Mouse (Mus musculus): ENCODE measurements at regions not wholly inside any gene's neighbourhood (a gene's known extent, or its start where the extent isn't known, plus 50 kb on each side); places are given as distances from the start of the nearest gene placed in this dataset.
"Not testable (repeated sequence)": the region's sequence is repeated elsewhere in the genome, so short reads cannot be mapped to it uniquely, and the experiment has no call there.

DNA sequence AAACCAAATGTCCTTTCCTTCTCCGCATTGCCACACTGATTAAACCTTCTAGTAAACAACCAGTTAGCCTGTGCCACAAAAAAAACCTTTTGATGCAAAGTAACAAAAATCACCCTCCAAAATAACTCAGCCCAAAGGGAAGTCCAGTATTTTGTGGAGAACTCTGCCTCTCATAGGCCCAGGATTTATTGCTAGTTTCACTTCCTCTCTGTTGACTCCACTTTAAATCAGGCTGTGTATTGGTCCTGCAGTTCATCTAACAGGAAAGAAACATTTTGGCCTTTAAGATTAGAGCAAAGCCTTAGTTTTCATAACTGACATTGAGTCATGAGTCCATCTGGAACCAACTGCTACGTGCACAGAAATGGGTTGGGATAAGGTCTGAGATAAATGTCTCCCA, 168.4 kb downstream of the Ube2e3 start (continued):
- 0 out of 2 replicates have a peak, but pooled peaks have one; percentile 46 for TF ChIP-seq KAT2A (IDR thresholded peaks at IDR 0.05; ENCODE audit: insufficient replicate concordance, low read length)
- TF ChIP-seq MAFK (IDR thresholded peaks at IDR 0.05; ENCODE audit: insufficient replicate concordance, low read length), result no peak; the same call in 1 of the 2 replicates
- TF ChIP-seq TCF12 (IDR thresholded peaks at IDR 0.05; ENCODE audit: low read depth, low read length), result peak; percentile 58; the same call in 1 of the 2 replicates
- TF ChIP-seq JUND (conservative IDR thresholded peaks at IDR 0.05; ENCODE audit: low read depth, low read length), result no peak
- TF ChIP-seq NELFE (IDR thresholded peaks at IDR 0.05; ENCODE audit: low read depth, low read length), result no peak
- 0 out of 2 replicates have a peak, but pooled peaks have one; percentile 33 for TF ChIP-seq MXI1 (IDR thresholded peaks at IDR 0.05; ENCODE audit: low read depth, low read length)
- no peak for TF ChIP-seq USF2 (conservative IDR thresholded peaks at IDR 0.05; ENCODE audit: low read depth, low read length)
- TF ChIP-seq CTCF (conservative IDR thresholded peaks at IDR 0.05 in 1 of 2, IDR thresholded peaks at IDR 0.05 in 1 of 2; ENCODE audit: low read depth in 2 of 2, low read length in 2 of 2), result no peak
- 0 out of 2 replicates have a peak, but pooled peaks have one; percentile 53 for TF ChIP-seq BHLHE40 (IDR thresholded peaks at IDR 0.05; ENCODE audit: low read depth, low read length)
- TF ChIP-seq GABPA (IDR thresholded peaks at IDR 0.05; ENCODE audit: insufficient replicate concordance, low read depth, low read length), result no peak
- TF ChIP-seq CHD2 (IDR thresholded peaks at IDR 0.05; ENCODE audit: low read length), result peak; percentile 55; the same call in 1 of the 2 replicates
- peak; percentile 56; the same call in 1 of the 2 replicates for TF ChIP-seq TBP (conservative IDR thresholded peaks at IDR 0.05; ENCODE audit: low read depth, low read length)
- TF ChIP-seq UBTF (IDR thresholded peaks at IDR 0.05; ENCODE audit: low read depth, low read length), result no peak
- TF ChIP-seq SIN3A (IDR thresholded peaks at IDR 0.05; ENCODE audit: low read length), result no peak; the same call in 1 of the 2 replicates
- TF ChIP-seq EP300 (IDR thresholded peaks at IDR 0.05; ENCODE audit: low read length), result peak; percentile 97
- no peak for TF ChIP-seq MAZ (IDR thresholded peaks at IDR 0.05; ENCODE audit: low read depth, low read length)
- peak; percentile 64 for TF ChIP-seq ZNF384 (IDR thresholded peaks at IDR 0.05; ENCODE audit: low read depth, low read length)

- TF ChIP-seq SMC3 (IDR thresholded peaks at IDR 0.05; ENCODE audit: low read depth, low read length) (no peak), MAFK (IDR thresholded peaks at IDR 0.05; ENCODE audit: insufficient replicate concordance, low read length) (no peak), HCFC1 (IDR thresholded peaks at IDR 0.05; ENCODE audit: low read depth, low read length) (no peak), PAX5 (IDR thresholded peaks at IDR 0.05; ENCODE audit: low read length) (no peak), CHD1 (IDR thresholded peaks at IDR 0.05; ENCODE audit: low read depth, low read length) (no peak), UBTF (IDR thresholded peaks at IDR 0.05; ENCODE audit: low read depth, low read length) (no peak), IRF4 (IDR thresholded peaks at IDR 0.05; ENCODE audit: low read depth, low read length) (no peak), TBP (conservative IDR thresholded peaks at IDR 0.05; ENCODE audit: low read depth, low read length) (no peak), ZNF384 (IDR thresholded peaks at IDR 0.05; ENCODE audit: low read depth, low read length) (no peak), GABPA (IDR thresholded peaks at IDR 0.05; ENCODE audit: insufficient replicate concordance, low read depth, low read length) (no peak), E2F4 (IDR thresholded peaks at IDR 0.05; ENCODE audit: insufficient replicate concordance, low read depth, low read length) (no peak), EP300 (IDR thresholded peaks at IDR 0.05; ENCODE audit: low read length) (no peak), MEF2A (IDR thresholded peaks at IDR 0.05; ENCODE audit: borderline replicate concordance, low read depth, low read length) (no peak), MAX (IDR thresholded peaks at IDR 0.05; ENCODE audit: low read length) (no peak), RCOR1 (conservative IDR thresholded peaks at IDR 0.05; ENCODE audit: low read depth, low read length) (no peak), NELFE (IDR thresholded peaks at IDR 0.05; ENCODE audit: low read depth, low read length) (no peak), ZMIZ1 (IDR thresholded peaks at IDR 0.05; ENCODE audit: low read depth, low read length) (no peak), JUND (conservative IDR thresholded peaks at IDR 0.05; ENCODE audit: low read depth, low read length) (no peak), POLR2A (IDR thresholded peaks at IDR 0.05; ENCODE audit: low read depth, low read length) (no peak), CTCF (conservative IDR thresholded peaks at IDR 0.05 in 1 of 2, IDR thresholded peaks at IDR 0.05 in 1 of 2; ENCODE audit: low read depth in 2 of 2, low read length in 2 of 2) (no peak)
- Histone ChIP-seq H3K9ac (ENCODE audit: insufficient read depth, low read depth) (no peak overlapping the region), H3K4me2 (ENCODE audit: insufficient read depth, low read depth, poor library complexity, severe bottlenecking) (no peak overlapping the region), H3K36me3 (replicated peaks in 1 of 2; ENCODE audit: control insufficient read depth in 1 of 2, insufficient read depth in 1 of 2, low read length in 1 of 2) (no peaks in the 10 kb centered on the region), H3K4me1 (ENCODE audit: control insufficient read depth in 1 of 2, insufficient read depth in 2 of 2) (peaks cover 22 to 37% of the 10 kb centered on the region in 2 experiments), H3K9me3 (replicated peaks; ENCODE audit: low read length) (no peaks in the 10 kb centered on the region), H3K4me3 (replicated peaks in 1 of 3; ENCODE audit: low read depth in 2 of 3, low read length in 2 of 3, poor library complexity in 1 of 3) (no peak overlapping the region), H3K27ac (ENCODE audit: insufficient read depth, low read depth) (no peak overlapping the region), H3K79me2 (replicated peaks; ENCODE audit: control insufficient read depth, extremely low read depth, insufficient read depth, poor library complexity, severe bottlenecking) (no peaks in the 10 kb centered on the region), H3K27me3 (replicated peaks) (no peaks in the 10 kb centered on the region)
- dilution Hi-C loops (cut with MboI; ENCODE audit: extremely low pct_ligation_motif_present, extremely low pct_unique_long_range_greater_than_20kb, low sequenced_read_pairs) (no loop called here), in situ Hi-C loops (cut with MboI; ENCODE audit: low pct_ligation_motif_present, low pct_unique_long_range_greater_than_20kb, low sequenced_read_pairs) (no loop called here)
- DNase-seq (ENCODE audit: extremely low read depth), result no peak
These were observed 170.7 kb downstream of the Ube2e3 start for GRCm38 (mm10) chr2:79038624-79039023.

DNA sequence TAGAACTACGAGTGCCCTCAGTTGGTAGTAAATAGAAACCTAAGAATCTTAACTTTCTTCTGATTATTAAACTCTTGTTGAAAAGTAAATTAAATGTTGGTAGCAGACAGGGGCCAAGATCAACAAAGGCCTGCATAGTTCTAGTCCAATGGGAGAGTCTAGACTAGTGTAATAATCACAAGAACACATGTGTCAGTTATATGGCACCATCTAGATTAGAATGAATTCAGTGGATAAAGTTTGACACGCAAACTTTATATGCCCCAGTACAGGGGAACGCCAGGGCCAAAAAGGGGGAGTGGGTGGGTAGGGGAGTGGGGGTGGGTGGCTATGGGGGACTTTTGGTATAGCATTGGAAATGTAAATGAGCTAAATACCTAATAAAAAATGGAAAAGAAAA, 176.9 kb downstream of the Ube2e3 start:
- H3K79me2 ChIP-seq (replicated peaks; ENCODE audit: control insufficient read depth, extremely low read depth, insufficient read depth, poor library complexity, severe bottlenecking); in situ Hi-C loops (cut with MboI; ENCODE audit: low pct_ligation_motif_present, low pct_unique_long_range_greater_than_20kb, low sequenced_read_pairs); H3K4me2 ChIP-seq (ENCODE audit: insufficient read depth, low read depth, poor library complexity, severe bottlenecking); H3K9me3 ChIP-seq (replicated peaks; ENCODE audit: low read length); H3K27ac ChIP-seq (ENCODE audit: insufficient read depth, low read depth); H3K27me3 ChIP-seq (replicated peaks); H3K4me3 ChIP-seq (replicated peaks in 1 of 3; ENCODE audit: low read depth in 2 of 3, low read length in 2 of 3, poor library complexity in 1 of 3); H3K36me3 ChIP-seq (replicated peaks in 1 of 2; ENCODE audit: control insufficient read depth in 1 of 2, insufficient read depth in 1 of 2, low read length in 1 of 2); dilution Hi-C loops (cut with MboI; ENCODE audit: extremely low pct_ligation_motif_present, extremely low pct_unique_long_range_greater_than_20kb, low sequenced_read_pairs); DNase-seq (ENCODE audit: extremely low read depth): not testable (repeated sequence)
- Histone ChIP-seq H3K9ac (ENCODE audit: insufficient read depth, low read depth) (peak overlapping the region; percentile 19; the same call in 1 of the 2 replicates), H3K4me1 (ENCODE audit: control insufficient read depth in 1 of 2, insufficient read depth in 2 of 2) (peaks cover 9 to 21% of the 10 kb centered on the region in 2 experiments; a peak in 3 of 4 replicates)
